Mouse (Mus musculus) testis, postnatal 14 days (tissue): ENCODE measurements around the gene Psg25.
"Not testable (repeated sequence)": the region's sequence is repeated elsewhere in the genome, so short reads cannot be mapped to it uniquely, and the experiment has no call there.

Source experiments
- DNase-seq: peaks from one replicate; pipeline ENCODE4 v3.0.0; 2021; ENCODE audit warnings: low spot score

Gene Psg25

GRCm38 (mm10) chr7:18532169-18532568 lies at the start of gene Psg25:
Gene Psg25 (minus strand): TSS chr7:18532269.
- no peak for DNase-seq

- no peak for DNase-seq
These were observed 35.1 kb upstream of the Psg25 start, which contains the start of gene Psg27 for GRCm38 (mm10) chr7:18567205-18567604. Gene Psg27 (minus strand): TSS chr7:18567305.

DNA sequence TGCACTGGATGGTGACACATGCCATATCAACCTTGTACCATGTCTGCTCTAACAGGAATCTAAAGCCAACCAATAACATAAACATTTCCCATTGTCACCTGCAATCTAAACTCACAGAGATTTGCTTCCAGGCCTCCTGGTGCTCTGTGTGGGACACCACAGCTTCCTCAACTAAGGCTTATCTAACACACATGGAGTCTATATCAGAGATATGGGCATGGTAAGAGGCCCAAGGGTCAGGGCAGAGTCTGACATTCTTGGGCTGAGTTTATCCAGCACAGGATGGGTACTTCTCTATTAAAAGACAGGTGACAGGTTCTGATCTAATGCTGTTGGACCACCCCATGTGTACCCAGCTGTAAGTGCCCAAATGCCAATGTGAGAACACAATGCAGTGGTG lies 27.8 kb upstream of the Psg25 start:
- DNase-seq = no peak

GRCm38 (mm10) chr7:18555751-18556150 lies 23.7 kb upstream of the Psg25 start:
- not testable (repeated sequence) for DNase-seq

- DNase-seq = no peak
These were observed 1.4 kb upstream of the Psg25 start for GRCm38 (mm10) chr7:18533420-18533819.

GRCm38 (mm10) chr7:18524668-18525067 lies 7.4 kb downstream of the Psg25 start:
- DNase-seq = no peak

DNA sequence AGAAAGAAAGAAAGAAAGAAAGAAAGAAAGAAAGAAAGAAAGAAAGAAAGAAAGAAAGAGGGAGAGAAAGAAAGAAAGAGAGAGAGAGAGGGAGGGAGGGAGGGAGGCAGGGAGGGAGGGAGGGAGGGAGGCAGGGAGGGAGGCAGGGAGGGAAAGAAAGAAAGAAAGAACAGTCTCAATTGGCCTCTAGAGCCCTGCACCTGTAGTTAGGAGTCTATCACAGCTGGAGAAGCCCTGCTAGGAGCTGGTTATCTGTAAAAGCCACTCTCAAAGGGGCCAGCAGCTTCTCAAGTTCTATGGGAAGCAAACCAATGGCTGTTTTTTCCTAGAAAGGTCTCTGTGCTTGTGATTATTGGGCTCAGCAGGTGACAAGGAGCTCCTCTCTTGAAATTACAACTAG lies 19.2 kb downstream of the Psg25 start:
- DNase-seq = not testable (repeated sequence)

GRCm38 (mm10) chr7:18512417-18512816 lies 19.7 kb downstream of the Psg25 start:
- DNase-seq = not testable (repeated sequence)

GRCm38 (mm10) chr7:18511479-18511878 lies 20.6 kb downstream of the Psg25 start:
- no peak for DNase-seq

- no peak for DNase-seq
These were observed 48.0 kb downstream of the Psg25 start, which contains the start of gene Psg26 for GRCm38 (mm10) chr7:18484077-18484476. Gene Psg26 (minus strand): TSS chr7:18484177.
